Mouse (Mus musculus) myocyte (in vitro differentiated cells): ENCODE measurements around the gene Uqcc3. TPM values are rescaled to one million over a fixed set of nuclear protein-coding genes. Genes with fewer than 3 reads are reported as not detected.
A peak's percentile ranks its signal among the peaks of the same experiment; 100 is the strongest.

ENCODE experiments used
- H3K27me3 ChIP-seq: one replicate; pipeline ENCODE4 v1.6.1; 2011; ENCODE audit not compliant: control insufficient read depth, insufficient read depth, insufficient read length
- H3K36me3 ChIP-seq: one replicate; pipeline ENCODE4 v1.6.1; 2011; ENCODE audit not compliant: control insufficient read depth, insufficient read depth
- H3K4me2 ChIP-seq: one replicate; pipeline ENCODE4 v1.6.1; 2011; ENCODE audit warnings: low read depth, control low read depth
- H3K4me3 ChIP-seq: one replicate; pipeline ENCODE4 v1.5.1; 2011; ENCODE audit warnings: mild to moderate bottlenecking, control low read depth, moderate library complexity
- H3K79me2 ChIP-seq: one replicate; pipeline ENCODE4 v1.6.1; 2011; ENCODE audit not compliant: control insufficient read depth, insufficient read depth
- H3ac ChIP-seq: one replicate; pipeline ENCODE4 v1.6.1; 2011; ENCODE audit not compliant: control insufficient read depth, insufficient read length
- CEBPB ChIP-seq: IDR thresholded peaks from 2 replicates; pipeline ENCODE4 v1.6.1; 2011; ENCODE audit warnings: mild to moderate bottlenecking, moderate library complexity; ENCODE audit not compliant: poor library complexity, insufficient read depth, severe bottlenecking
- E2F4 ChIP-seq: IDR thresholded peaks from one replicate; pipeline ENCODE4 v1.6.1; 2011; ENCODE audit warnings: mild to moderate bottlenecking, control low read depth, moderate library complexity; ENCODE audit not compliant: insufficient read depth
- MAX ChIP-seq: IDR thresholded peaks from one replicate; pipeline ENCODE4 v1.6.1; 2011; ENCODE audit warnings: low read depth, mild to moderate bottlenecking, control low read depth
- MYOD1 ChIP-seq, 3 experiments: IDR thresholded peaks; one replicate each; pipeline ENCODE4 v1.6.1; 2011; ENCODE audit warnings: control low read depth in 2 of 3, low read depth in 2 of 3, mild to moderate bottlenecking in 2 of 3, moderate library complexity in 1 of 3; ENCODE audit not compliant: insufficient read length in 2 of 3, control insufficient read depth in 1 of 3
- MYOG ChIP-seq, 3 experiments: IDR thresholded peaks; one replicate each; pipeline ENCODE4 v1.6.1; 2011; ENCODE audit warnings: control low read depth in 2 of 3, low read depth in 2 of 3, mild to moderate bottlenecking in 2 of 3; ENCODE audit not compliant: insufficient read length in 2 of 3, control insufficient read depth in 1 of 3, insufficient read depth in 1 of 3
- POLR2A ChIP-seq: IDR thresholded peaks from one replicate; pipeline ENCODE4 v1.6.1; 2011; ENCODE audit warnings: low read depth, mild to moderate bottlenecking, control low read depth, moderate library complexity; ENCODE audit not compliant: insufficient read length
- POLR2AphosphoS2 ChIP-seq: IDR thresholded peaks from one replicate; pipeline ENCODE4 v1.6.1; 2011; ENCODE audit warnings: low read depth, control low read depth; ENCODE audit not compliant: insufficient read length
- REST ChIP-seq: IDR thresholded peaks from one replicate; pipeline ENCODE4 v1.6.1; 2011; ENCODE audit warnings: mild to moderate bottlenecking, control low read depth, moderate library complexity; ENCODE audit not compliant: insufficient read depth, insufficient read length
- SRF ChIP-seq: IDR thresholded peaks from one replicate; pipeline ENCODE4 v1.6.1; 2011; ENCODE audit warnings: low read depth; ENCODE audit not compliant: control insufficient read depth, insufficient read length
- TCF12 ChIP-seq: IDR thresholded peaks from one replicate; pipeline ENCODE4 v1.6.1; 2011; ENCODE audit warnings: mild to moderate bottlenecking, control low read depth; ENCODE audit not compliant: poor library complexity, insufficient read depth, severe bottlenecking
- TCF3 ChIP-seq: IDR thresholded peaks from one replicate; pipeline ENCODE4 v1.6.1; 2011; ENCODE audit warnings: low read depth, control low read depth; ENCODE audit not compliant: insufficient read length
- USF1 ChIP-seq: IDR thresholded peaks from one replicate; pipeline ENCODE4 v1.6.1; 2011; ENCODE audit warnings: low read depth, mild to moderate bottlenecking, control low read depth, moderate library complexity
- polyA plus RNA-seq: library from polyadenylated mRNA; unstranded; fragments of >200 nt; fragmentation: generic; extraction: Trizol; gene quantifications from one replicate; pipeline ENCODE4 v1.2.1, GENCODE M21; 2012; ENCODE audit warnings: missing spikeins

Gene Uqcc3
- 37.0 TPM for polyA plus RNA-seq

- TF ChIP-seq SRF (no peak), MAX (peak; percentile 80), REST (no peak), TCF12 (no peak), POLR2A (peak; percentile 76), CEBPB (no peak), USF1 (peak; percentile 68), MYOG (IDR thresholded peaks at IDR 0.05; ENCODE audit: control insufficient read depth in 1 of 3, insufficient read depth in 1 of 3, insufficient read length in 2 of 3, low read depth in 2 of 3) (peak in 1 of 3 experiments; percentile 28), MYOD1 (IDR thresholded peaks at IDR 0.05; ENCODE audit: control insufficient read depth in 1 of 3, insufficient read length in 2 of 3, low read depth in 2 of 3) (no peak), TCF3 (no peak), E2F4 (no peak), POLR2AphosphoS2 (peak; percentile 76)
- H3K4me2 ChIP-seq: peak within 1 kb of the TSS; percentile 93
- H3K79me2 ChIP-seq: no peaks in the 10 kb centered on the region
- H3K4me3 ChIP-seq: peak within 1 kb of the TSS; percentile 72
- no peaks in the 10 kb centered on the region for H3K27me3 ChIP-seq
- peak within 1 kb of the TSS; percentile 31 for H3ac ChIP-seq
- H3K36me3 ChIP-seq: peaks cover 15% of the 10 kb centered on the region
These were observed at the start of gene Uqcc3 for GRCm38 (mm10) chr19:8880311-8881033. Uqcc3 (minus strand) TSS chr19:8880923.

DNA sequence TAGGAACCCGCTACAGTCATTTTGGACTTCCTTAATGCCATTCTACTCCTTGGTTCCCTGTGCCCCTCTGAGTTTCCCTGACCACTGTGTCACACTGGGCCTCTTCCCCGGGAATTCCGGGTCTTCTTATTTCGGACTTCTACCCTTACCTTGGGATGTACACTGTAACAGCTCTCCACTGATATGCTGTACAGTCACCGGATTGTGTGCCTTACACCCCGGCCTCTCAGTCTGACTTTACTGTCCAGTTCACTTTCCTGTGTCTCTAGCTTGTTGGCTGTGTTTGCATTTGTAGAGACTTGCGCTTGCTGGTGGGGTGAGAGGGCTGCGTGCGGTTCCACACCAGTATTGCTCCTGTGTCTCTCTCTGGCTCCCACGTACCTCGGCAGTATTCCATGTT, 49.4 kb upstream of the Uqcc3 start:
- Histone ChIP-seq H3K79me2 (peaks cover 4% of the 10 kb centered on the region), H3K4me2 (peak overlapping the region; percentile 96), H3ac (peak overlapping the region; percentile 76), H3K36me3 (peaks cover 12% of the 10 kb centered on the region), H3K4me3 (peak overlapping the region; percentile 51), H3K27me3 (no peaks in the 10 kb centered on the region)
- TF ChIP-seq MAX (no peak), TCF12 (no peak), E2F4 (no peak), POLR2AphosphoS2 (no peak), USF1 (no peak), REST (no peak), POLR2A (no peak), MYOG (IDR thresholded peaks at IDR 0.05; ENCODE audit: control insufficient read depth in 1 of 3, insufficient read depth in 1 of 3, insufficient read length in 2 of 3, low read depth in 2 of 3) (no peak), SRF (no peak), TCF3 (no peak), MYOD1 (IDR thresholded peaks at IDR 0.05; ENCODE audit: control insufficient read depth in 1 of 3, insufficient read length in 2 of 3, low read depth in 2 of 3) (no peak), CEBPB (no peak)

- no peaks in the 10 kb centered on the region for H3K27me3 ChIP-seq
- H3K79me2 ChIP-seq: peaks cover 4% of the 10 kb centered on the region
- peaks cover 12% of the 10 kb centered on the region for H3K36me3 ChIP-seq
These were observed 48.7 kb upstream of the Uqcc3 start, which contains the start of the genes Rom1 and Eml3 for GRCm38 (mm10) chr19:8929224-8930088. Rom1 (minus strand) TSS chr19:8929356. Eml3 (plus strand) TSS chr19:8929552.

DNA sequence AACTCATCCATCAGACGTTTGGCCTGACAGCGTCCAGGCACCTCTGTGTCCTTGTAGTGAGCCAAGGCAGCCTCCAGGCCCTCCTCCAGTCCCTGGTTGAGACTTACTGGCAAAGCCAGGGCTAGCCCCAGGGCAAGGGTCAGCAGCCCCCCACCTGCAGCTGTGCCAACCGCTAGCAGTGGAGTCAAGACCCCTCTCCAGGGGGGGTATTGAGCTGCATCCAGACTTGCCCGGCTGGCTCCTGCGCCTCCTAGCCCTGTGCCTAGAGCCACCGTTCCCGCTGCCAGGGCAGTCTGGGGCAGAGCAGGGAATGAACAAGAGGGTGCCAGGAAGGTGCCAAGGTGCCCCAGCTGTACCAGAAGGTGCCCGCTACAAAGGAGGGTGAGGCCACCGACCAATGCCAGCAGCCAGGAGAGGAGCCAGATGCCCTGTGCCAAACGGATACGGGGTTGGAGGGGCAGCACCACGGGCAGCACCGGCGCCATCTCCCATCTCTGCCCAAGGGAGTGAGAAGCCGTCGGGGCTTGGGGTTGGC, 48.0 kb upstream of the Uqcc3 start:
- Histone ChIP-seq H3K27me3 (no peaks in the 10 kb centered on the region), H3K4me3 (peak overlapping the region; percentile 51), H3K4me2 (peak overlapping the region; percentile 96), H3K36me3 (peaks cover 10% of the 10 kb centered on the region), H3K79me2 (peaks cover 7% of the 10 kb centered on the region), H3ac (peak overlapping the region; percentile 76)
- TF ChIP-seq TCF12 (no peak), MYOG (IDR thresholded peaks at IDR 0.05; ENCODE audit: control insufficient read depth in 1 of 3, insufficient read depth in 1 of 3, insufficient read length in 2 of 3, low read depth in 2 of 3) (no peak), POLR2A (no peak), POLR2AphosphoS2 (peak; percentile 52), REST (peak; percentile 10), SRF (no peak), MAX (no peak), MYOD1 (IDR thresholded peaks at IDR 0.05; ENCODE audit: control insufficient read depth in 1 of 3, insufficient read length in 2 of 3, low read depth in 2 of 3) (no peak), CEBPB (no peak), TCF3 (no peak), USF1 (no peak)

More at GRCm38 (mm10) chr19:8929224-8930088, 48.7 kb upstream of the Uqcc3 start, which contains the start of the genes Rom1 and Eml3:
- TF ChIP-seq CEBPB (no peak), MYOG (IDR thresholded peaks at IDR 0.05; ENCODE audit: control insufficient read depth in 1 of 3, insufficient read depth in 1 of 3, insufficient read length in 2 of 3, low read depth in 2 of 3) (no peak), REST (peak; percentile 21), USF1 (no peak), POLR2AphosphoS2 (peak; percentile 9), TCF12 (no peak), TCF3 (no peak), POLR2A (peak; percentile 37), SRF (no peak), MYOD1 (IDR thresholded peaks at IDR 0.05; ENCODE audit: control insufficient read depth in 1 of 3, insufficient read length in 2 of 3, low read depth in 2 of 3) (peak in 1 of 3 experiments; percentile 1), MAX (no peak), E2F4 (no peak)
- Histone ChIP-seq H3K4me3 (peak within 1 kb of the TSS; percentile 51), H3K4me2 (peak within 1 kb of the TSS; percentile 96), H3ac (peak within 1 kb of the TSS; percentile 76)
